Mouse (Mus musculus) hindbrain, postnatal 0 days (tissue): ENCODE measurements around the gene Hoxd3. TPM values are rescaled to one million over a fixed set of nuclear protein-coding genes. Genes with fewer than 3 reads are reported as not detected.
A peak's percentile ranks its signal among the peaks of the same experiment; 100 is the strongest.

Experiments
- ATAC-seq: fragments of 200-750 bp; cut with Nextera tagmentation; 2 replicates; pipeline ENCODE4 v1.8.0; 2017; ENCODE audit warnings: mild to moderate bottlenecking, moderate TSS enrichment, moderate library complexity
- DNase-seq: peaks from one replicate; pipeline ENCODE4 v3.0.0-alpha.2; 2015; ENCODE audit warnings: low spot score
- H3K27ac ChIP-seq: fragments of 300-500 bp; sonication (generic); 2 replicates; pipeline ENCODE4 v1.5.1; 2014; ENCODE audit warnings: mild to moderate bottlenecking
- H3K27me3 ChIP-seq: fragments of 300-500 bp; sonication (generic); 2 replicates; pipeline ENCODE4 v1.6.1; 2014; ENCODE audit warnings: low read length, mixed read lengths; ENCODE audit not compliant: insufficient read depth
- H3K36me3 ChIP-seq: fragments of 300-500 bp; sonication (generic); 2 replicates; pipeline ENCODE4 v1.6.1; 2014; ENCODE audit warnings: low read length, mixed read lengths; ENCODE audit not compliant: insufficient read depth
- H3K4me1 ChIP-seq: fragments of 300-500 bp; sonication (generic); 2 replicates; pipeline ENCODE4 v1.6.1; 2014; ENCODE audit warnings: antibody characterized with exemption, low read length, mixed read lengths; ENCODE audit not compliant: insufficient read depth
- H3K4me2 ChIP-seq: fragments of 300-500 bp; sonication (generic); 2 replicates; pipeline ENCODE4 v1.6.1; 2014; ENCODE audit warnings: low read depth, mild to moderate bottlenecking, low read length, moderate library complexity, mixed read lengths
- H3K4me3 ChIP-seq: fragments of 300-500 bp; sonication (generic); 2 replicates; pipeline ENCODE4 v1.5.1; 2014; ENCODE audit warnings: low read length
- H3K9ac ChIP-seq: fragments of 300-500 bp; sonication (generic); replicated peaks from 2 replicates; pipeline ENCODE4 v1.6.1; 2014; ENCODE audit warnings: mild to moderate bottlenecking, low read length, moderate library complexity, mixed read lengths
- H3K9me3 ChIP-seq: fragments of 300-500 bp; sonication (generic); 2 replicates; pipeline ENCODE4 v1.6.1; 2016; ENCODE audit warnings: low read length, mixed read lengths
- CTCF ChIP-seq: IDR thresholded peaks from 2 replicates; pipeline ENCODE4 v1.5.1; 2016; ENCODE audit warnings: antibody characterized with exemption, control low read depth, low read depth
- WGBS: fragments of 180-500 bp; shearing (Covaris S2); extraction: QIAGEN DNeasy Blood & Tissue Kit; methylation state at CpG from one replicate; pipeline ENCODE4 v1.1.7; 2014; 5-methylcytosine and 5-hydroxymethylcytosine counted together
- polyA plus RNA-seq: library from polyadenylated mRNA; unstranded; fragments of >200 nt; fragmentation: Nextera tagmentation; extraction: Ambion mirVana; gene quantifications from 2 replicates; pipeline ENCODE4 v1.2.1, GENCODE M21; 2015
- total RNA-seq: library from RNA; depleted of rRNA; stranded (reverse); fragments of >200 nt; gene quantifications from 2 replicates; pipeline ENCODE4 v1.2.3, GENCODE M21; 2014

Hoxd3 gene
- total and polyA plus RNA-seq, 2 experiments from 2014 or later, result 26.3 to 36.8 TPM

GRCm38 (mm10) chr2:74749337-74750121 is 37.8 kb downstream of the Hoxd3 start:
- DNase-seq (peak; percentile 74), ATAC-seq (peak; percentile 83)
- Histone ChIP-seq H3K27ac (peak overlapping the region; percentile 78), H3K9me3 (no peaks in the 10 kb centered on the region), H3K9ac (peak overlapping the region; percentile 30), H3K4me3 (peak overlapping the region; percentile 24), H3K27me3 (peaks cover 89% of the 10 kb centered on the region), H3K4me2 (peak overlapping the region; percentile 51), H3K36me3 (no peaks in the 10 kb centered on the region), H3K4me1 (no peaks in the 10 kb centered on the region)
- under 1% methylated on average over 47 of the region's 47 CpGs for WGBS
- no peak for TF ChIP-seq CTCF

- H3K9ac ChIP-seq, result no peak overlapping the region
- H3K4me3 ChIP-seq, result no peak overlapping the region
- no peak for TF ChIP-seq CTCF
- ATAC-seq (no peak), DNase-seq (no peak)
- H3K27me3 ChIP-seq, result peaks cover 87% of the 10 kb centered on the region
- peak overlapping the region; percentile 78; the same call in 1 of the 2 replicates for H3K27ac ChIP-seq
- 23% methylated on average over 5 of the region's 5 CpGs for WGBS
- no peaks in the 10 kb centered on the region for H3K9me3 ChIP-seq
- no peaks in the 10 kb centered on the region for H3K36me3 ChIP-seq
- no peaks in the 10 kb centered on the region for H3K4me1 ChIP-seq
- H3K4me2 ChIP-seq, result peak overlapping the region; percentile 51; the same call in 1 of the 2 replicates
These were observed 39.1 kb downstream of the Hoxd3 start for GRCm38 (mm10) chr2:74750731-74751250.

GRCm38 (mm10) chr2:74751861-74752260 is 40.1 kb downstream of the Hoxd3 start:
- Histone ChIP-seq H3K27me3 (peaks cover 77% of the 10 kb centered on the region), H3K9me3 (no peaks in the 10 kb centered on the region), H3K4me2 (no peak overlapping the region), H3K4me3 (no peak overlapping the region), H3K36me3 (no peaks in the 10 kb centered on the region), H3K27ac (no peak overlapping the region), H3K4me1 (no peaks in the 10 kb centered on the region), H3K9ac (no peak overlapping the region)
- TF ChIP-seq CTCF, result no peak
- DNase-seq (no peak), ATAC-seq (no peak)
- 89% methylated on average over 1 of the region's 1 CpGs for WGBS

GRCm38 (mm10) chr2:74752431-74753174 is 40.9 kb downstream of the Hoxd3 start:
- H3K27ac ChIP-seq, result no peak overlapping the region; the same call in 1 of the 2 replicates
- no peaks in the 10 kb centered on the region for H3K4me1 ChIP-seq
- peak overlapping the region; percentile 38; the same call in 1 of the 2 replicates for H3K9ac ChIP-seq
- no peaks in the 10 kb centered on the region for H3K36me3 ChIP-seq
- H3K9me3 ChIP-seq, result no peaks in the 10 kb centered on the region
- no peak for TF ChIP-seq CTCF
- DNase-seq (peak; percentile 13), ATAC-seq (no peak)
- H3K27me3 ChIP-seq, result peaks cover 72% of the 10 kb centered on the region
- WGBS, result 2% methylated on average over 45 of the region's 45 CpGs
- H3K4me2 ChIP-seq, result peak overlapping the region; percentile 52
- H3K4me3 ChIP-seq, result peak overlapping the region; percentile 32

- H3K4me2 ChIP-seq, result peak overlapping the region; percentile 52
- ATAC-seq (no peak), DNase-seq (peak; percentile 7)
- WGBS, result 2% methylated on average over 22 of the region's 25 CpGs
- no peaks in the 10 kb centered on the region for H3K36me3 ChIP-seq
- TF ChIP-seq CTCF, result no peak
- H3K9me3 ChIP-seq, result no peaks in the 10 kb centered on the region
- peak overlapping the region; percentile 32 for H3K4me3 ChIP-seq
- H3K27ac ChIP-seq, result no peak overlapping the region
- H3K27me3 ChIP-seq, result peaks cover 72% of the 10 kb centered on the region
- no peaks in the 10 kb centered on the region for H3K4me1 ChIP-seq
- H3K9ac ChIP-seq, result no peak overlapping the region; the same call in 1 of the 2 replicates
These were observed 41.4 kb downstream of the Hoxd3 start for GRCm38 (mm10) chr2:74753175-74753523.

GRCm38 (mm10) chr2:74753711-74754110 is 42.0 kb downstream of the Hoxd3 start:
- H3K4me1 ChIP-seq, result no peaks in the 10 kb centered on the region
- TF ChIP-seq CTCF, result no peak
- H3K36me3 ChIP-seq, result no peaks in the 10 kb centered on the region
- peaks cover 78% of the 10 kb centered on the region for H3K27me3 ChIP-seq
- no peaks in the 10 kb centered on the region for H3K9me3 ChIP-seq
- no peak overlapping the region for H3K4me3 ChIP-seq
- DNase-seq (no peak), ATAC-seq (no peak)
- 27% methylated on average over 5 of the region's 5 CpGs for WGBS
- H3K4me2 ChIP-seq, result no peak overlapping the region
- H3K27ac ChIP-seq, result no peak overlapping the region
- no peak overlapping the region for H3K9ac ChIP-seq
